Mouse (Mus musculus): ENCODE results near the gene Pcnx3.

DNA sequence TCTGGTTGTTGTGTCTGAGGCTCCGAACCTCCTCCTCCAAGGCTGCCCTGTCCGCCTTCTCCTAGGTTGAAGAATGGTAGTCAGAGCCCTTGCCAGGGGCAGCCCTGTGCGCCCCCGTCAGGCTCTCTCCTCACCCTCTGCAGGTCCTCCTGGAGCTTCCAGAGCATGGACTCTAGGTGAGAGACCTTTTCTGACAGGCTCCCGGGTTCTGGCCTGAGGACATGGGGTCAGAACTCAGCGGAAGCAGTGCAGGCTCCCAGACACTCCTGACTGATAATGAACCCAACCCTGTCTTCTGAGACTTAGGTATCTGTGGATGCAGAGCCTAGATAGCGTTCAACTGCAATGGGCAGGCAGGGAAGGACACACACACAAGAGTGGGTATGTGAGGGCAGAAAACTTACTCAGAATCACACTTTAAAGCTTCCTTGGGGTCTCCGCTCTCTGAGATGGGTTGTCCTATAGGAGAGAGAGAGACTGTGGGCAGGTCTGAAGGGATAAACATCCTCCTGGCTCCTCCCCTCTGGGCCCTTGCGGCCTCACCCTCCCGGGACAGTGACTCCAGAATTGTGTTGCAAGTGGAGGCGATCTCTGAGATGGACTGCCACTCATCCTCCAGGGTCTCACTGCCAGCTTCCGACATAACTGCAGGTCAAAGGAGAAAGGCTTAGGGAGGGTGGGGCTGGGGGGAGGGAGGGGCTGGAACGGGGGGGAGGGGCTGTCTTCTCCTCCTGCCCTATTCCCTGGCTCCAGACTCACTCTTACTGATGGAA, 37.0 kb downstream of the Pcnx3 start:
- TF ChIP-seq FLI1 (IDR thresholded peaks at IDR 0.05; ENCODE audit: low read length), result no peak
- no peak for TF ChIP-seq GATA1 (IDR thresholded peaks at IDR 0.05; ENCODE audit: borderline replicate concordance, low read length)

All from megakaryocyte, embryonic 14.5 days (primary cell).